Mouse (Mus musculus) kidney, adult 11 months (tissue): ENCODE measurements around the gene Cc2d1b.

Source experiments
- DNase-seq: peaks from one replicate; pipeline ENCODE4 v3.0.0; 2022

Cc2d1b gene

DNA sequence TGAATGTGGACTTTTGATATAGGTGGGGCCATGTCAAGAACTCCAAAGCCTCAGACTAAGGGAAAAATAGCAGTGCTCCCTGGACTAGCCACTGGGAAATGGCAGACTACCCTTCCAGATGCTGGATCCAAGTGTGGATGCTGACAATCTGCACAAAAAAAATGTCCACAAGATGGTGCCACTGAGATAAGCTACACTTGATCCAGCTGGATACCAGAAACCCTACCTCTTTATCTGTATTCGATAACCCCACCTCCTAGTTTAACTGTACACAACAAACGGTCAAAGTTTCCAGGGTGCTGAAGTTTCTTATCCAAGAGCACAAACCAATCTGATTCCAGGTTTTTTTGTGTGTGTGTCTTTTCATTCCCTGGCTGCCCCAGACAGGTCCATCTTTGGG lies 44.7 kb downstream of the Cc2d1b start:
- DNase-seq: no peak
